Mouse (Mus musculus): ENCODE results near the gene Spaca7.

- TF ChIP-seq CTCF (IDR thresholded peaks at IDR 0.05) = no peak
- TF ChIP-seq EP300 (IDR thresholded peaks at IDR 0.05) = no peak
Measured at GRCm38 (mm10) chr8:12547466-12548220, 25.2 kb upstream of the Spaca7 start.

Data from lung, postnatal 0 days (tissue).